Mouse (Mus musculus) limb, embryonic 10.5 days (tissue): ENCODE data around the gene Kalrn. TPM values are rescaled to one million over a fixed set of nuclear protein-coding genes. Genes with fewer than 3 reads are reported as not detected.
A peak's percentile ranks its signal among the peaks of the same experiment; 100 is the strongest.

Experiments
- DNase-seq: peaks from one replicate; pipeline ENCODE4 v3.0.0-alpha.2; 2017; ENCODE audit warnings: low spot score
- H3K27ac ChIP-seq: fragments of 300-500 bp; sonication (generic); 2 replicates; pipeline ENCODE4 v1.5.1; 2016; ENCODE audit warnings: mild to moderate bottlenecking
- H3K27me3 ChIP-seq: fragments of 300-500 bp; sonication (generic); 2 replicates; pipeline ENCODE4 v1.6.1; 2016; ENCODE audit warnings: low read depth, mild to moderate bottlenecking; ENCODE audit not compliant: poor library complexity, severe bottlenecking
- H3K36me3 ChIP-seq: fragments of 300-500 bp; sonication (generic); 2 replicates; pipeline ENCODE4 v1.6.1; 2016; ENCODE audit warnings: mild to moderate bottlenecking, moderate library complexity
- H3K4me1 ChIP-seq: fragments of 300-500 bp; sonication (generic); 2 replicates; pipeline ENCODE4 v1.6.1; 2016
- H3K4me3 ChIP-seq: fragments of 300-500 bp; sonication (generic); 2 replicates; pipeline ENCODE4 v1.5.1; 2016; ENCODE audit warnings: mild to moderate bottlenecking, moderate library complexity
- H3K9me3 ChIP-seq: fragments of 300-500 bp; sonication (generic); replicated peaks from 2 replicates; pipeline ENCODE4 v1.6.1; 2016; ENCODE audit warnings: mild to moderate bottlenecking
- WGBS: fragments of 180-500 bp; shearing (Covaris S2); methylation state at CpG from one replicate; pipeline ENCODE4 v1.1.7; 2016; 5-methylcytosine and 5-hydroxymethylcytosine counted together
- polyA plus RNA-seq: library from polyadenylated mRNA; unstranded; fragments of >200 nt; fragmentation: Nextera tagmentation; extraction: Ambion mirVana; gene quantifications from 2 replicates; pipeline ENCODE4 v1.2.1, GENCODE M21; 2016

The Kalrn gene
- polyA plus RNA-seq, 1 experiment from 2014 or later: 8.3 TPM

DNA sequence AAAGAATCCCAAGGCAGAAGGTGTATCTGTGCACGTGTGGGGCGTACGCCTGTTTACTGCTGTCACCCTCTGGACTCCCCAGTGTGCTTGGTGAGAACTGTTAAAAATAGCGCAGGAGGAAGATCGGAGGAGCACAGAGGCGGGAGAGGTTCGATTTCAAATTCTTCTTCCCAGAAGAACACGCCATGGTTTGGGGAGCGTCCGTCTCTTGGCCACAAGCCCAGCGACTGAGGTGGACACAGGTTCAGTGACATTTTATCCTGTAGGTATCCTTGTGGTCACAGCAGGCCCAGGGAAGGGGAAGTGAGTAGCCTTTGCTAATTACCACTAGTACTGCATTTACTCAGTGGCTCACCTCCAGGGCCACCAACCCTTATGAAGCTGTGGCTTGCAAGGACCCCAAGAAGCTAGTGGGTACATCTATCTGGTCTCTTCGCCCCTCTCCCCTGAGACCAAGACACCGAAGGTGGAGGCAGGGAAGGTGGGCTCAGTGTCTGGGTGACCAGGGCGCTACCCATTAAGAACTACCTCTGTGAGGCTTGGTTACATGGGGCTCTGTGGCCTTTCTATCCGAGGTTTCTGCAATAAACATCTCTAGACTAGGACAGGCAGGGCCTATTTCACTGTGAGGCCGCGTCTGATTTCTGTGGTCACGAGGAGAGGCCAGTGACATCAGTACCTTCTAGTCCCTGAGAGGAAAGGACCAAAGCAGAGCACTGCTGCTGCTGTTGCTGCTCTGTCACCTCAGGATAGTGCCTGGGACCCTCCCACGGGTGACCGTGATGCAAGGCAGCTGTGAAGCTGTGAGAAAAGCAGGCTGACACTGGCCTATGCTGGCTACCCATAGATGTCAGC is 561.1 kb downstream of the Kalrn start:
- 93% methylated on average over 20 of the region's 20 CpGs for WGBS
- H3K36me3 ChIP-seq: peaks cover 63% of the 10 kb centered on the region

DNA sequence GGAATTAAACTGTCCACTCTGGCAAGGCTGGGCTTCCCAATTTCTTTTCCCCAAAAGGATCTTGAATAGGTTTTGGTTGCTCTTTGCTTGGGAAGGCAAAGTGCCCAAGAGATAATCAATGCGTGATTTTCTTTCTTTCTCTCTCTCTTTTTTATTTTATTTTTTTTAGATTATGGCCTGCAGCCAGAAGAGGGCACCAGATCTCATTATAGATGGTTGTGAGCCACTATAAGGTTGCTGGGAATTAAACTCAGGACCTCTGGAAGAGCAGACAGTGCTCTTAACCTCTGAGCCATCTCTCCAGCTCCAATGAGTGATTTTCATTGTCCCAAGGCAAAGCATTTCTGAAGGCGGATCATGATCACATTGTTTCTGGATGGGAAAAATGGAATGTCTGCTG is 563.8 kb downstream of the Kalrn start:
- Histone ChIP-seq H3K27me3 (no peaks in the 10 kb centered on the region), H3K4me3 (no peak overlapping the region), H3K4me1 (0 out of 2 replicates have a peak, but pooled peaks cover 4% of the 10 kb centered on the region), H3K36me3 (peaks cover 38% of the 10 kb centered on the region), H3K27ac (no peak overlapping the region), H3K9me3 (no peaks in the 10 kb centered on the region)
- WGBS: 94% methylated on average over 2 of the region's 2 CpGs
- DNase-seq: no peak

More for the DNA sequence above, 561.1 kb downstream of the Kalrn start:
- Histone ChIP-seq H3K9me3 (no peaks in the 10 kb centered on the region), H3K4me3 (no peak overlapping the region), H3K27me3 (no peaks in the 10 kb centered on the region), H3K27ac (no peak overlapping the region), H3K4me1 (0 out of 2 replicates have a peak, but pooled peaks cover 5% of the 10 kb centered on the region)
- no peak for DNase-seq

GRCm38 (mm10) chr16:34005986-34006385 is 567.3 kb downstream of the Kalrn start:
- no peaks in the 10 kb centered on the region for H3K27me3 ChIP-seq
- DNase-seq: no peak
- WGBS: 94% methylated on average over 3 of the region's 3 CpGs
- peaks cover 14% of the 10 kb centered on the region for H3K36me3 ChIP-seq
- no peaks in the 10 kb centered on the region for H3K9me3 ChIP-seq
- H3K4me3 ChIP-seq: no peak overlapping the region
- H3K4me1 ChIP-seq: no peaks in the 10 kb centered on the region
- no peak overlapping the region for H3K27ac ChIP-seq

DNA sequence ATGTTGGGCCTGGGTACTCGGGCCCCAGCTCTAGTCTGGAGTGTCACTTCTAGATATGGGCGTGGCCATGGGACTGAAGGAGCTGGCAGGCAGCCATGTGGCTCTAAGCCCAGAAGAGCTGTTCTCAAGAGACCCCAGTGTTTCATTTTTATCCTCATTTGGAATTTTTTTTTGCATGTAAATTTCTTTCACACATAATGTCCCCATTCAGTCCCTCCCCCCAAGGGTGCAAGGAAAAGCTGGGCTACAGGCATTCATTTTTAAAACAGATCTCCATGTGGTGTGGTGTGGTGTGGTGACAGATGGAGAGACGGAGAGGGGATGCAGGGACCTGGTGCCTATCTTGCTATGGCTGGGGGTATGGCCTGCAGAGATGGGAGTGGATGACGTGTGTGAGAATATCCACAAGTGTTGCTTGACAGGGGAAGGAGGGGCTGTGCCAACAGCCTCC is 569.2 kb downstream of the Kalrn start:
- WGBS: 70% methylated on average over 4 of the region's 4 CpGs
- DNase-seq: no peak

GRCm38 (mm10) chr16:34003566-34004127 is 569.7 kb downstream of the Kalrn start:
- Histone ChIP-seq H3K27me3 (no peaks in the 10 kb centered on the region), H3K36me3 (no peaks in the 10 kb centered on the region), H3K9me3 (no peaks in the 10 kb centered on the region), H3K4me3 (no peak overlapping the region), H3K4me1 (no peaks in the 10 kb centered on the region), H3K27ac (no peak overlapping the region)
- no peak for DNase-seq
- 85% methylated on average over 10 of the region's 10 CpGs for WGBS

More for the DNA sequence above, 569.2 kb downstream of the Kalrn start:
- Histone ChIP-seq H3K36me3 (no peaks in the 10 kb centered on the region), H3K4me3 (no peak overlapping the region), H3K27ac (no peak overlapping the region), H3K4me1 (no peaks in the 10 kb centered on the region), H3K9me3 (no peaks in the 10 kb centered on the region), H3K27me3 (no peaks in the 10 kb centered on the region)

DNA sequence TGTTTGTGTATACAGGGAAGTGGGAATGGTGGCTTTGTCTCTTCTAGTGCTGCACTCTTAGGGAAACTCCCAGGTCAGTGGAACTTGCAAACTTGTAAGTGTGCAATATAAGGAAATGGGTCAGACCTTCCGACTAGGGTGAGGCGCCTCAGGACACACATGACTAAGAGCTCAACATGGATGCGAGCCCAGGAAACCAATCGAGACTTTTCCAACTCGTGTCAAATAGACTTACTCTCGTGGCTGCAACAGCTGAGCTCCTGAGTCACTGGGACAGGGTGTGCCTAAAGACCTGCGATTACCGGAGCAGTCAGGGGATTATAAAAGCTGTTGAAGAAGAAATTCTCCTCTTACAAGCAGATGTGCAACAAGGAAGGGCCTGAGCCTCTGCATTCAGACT is 572.6 kb downstream of the Kalrn start:
- Histone ChIP-seq H3K4me1 (no peaks in the 10 kb centered on the region), H3K36me3 (no peaks in the 10 kb centered on the region), H3K4me3 (no peak overlapping the region), H3K9me3 (no peaks in the 10 kb centered on the region), H3K27ac (no peak overlapping the region), H3K27me3 (no peaks in the 10 kb centered on the region)
- 82% methylated on average over 8 of the region's 8 CpGs for WGBS
- DNase-seq: no peak

DNA sequence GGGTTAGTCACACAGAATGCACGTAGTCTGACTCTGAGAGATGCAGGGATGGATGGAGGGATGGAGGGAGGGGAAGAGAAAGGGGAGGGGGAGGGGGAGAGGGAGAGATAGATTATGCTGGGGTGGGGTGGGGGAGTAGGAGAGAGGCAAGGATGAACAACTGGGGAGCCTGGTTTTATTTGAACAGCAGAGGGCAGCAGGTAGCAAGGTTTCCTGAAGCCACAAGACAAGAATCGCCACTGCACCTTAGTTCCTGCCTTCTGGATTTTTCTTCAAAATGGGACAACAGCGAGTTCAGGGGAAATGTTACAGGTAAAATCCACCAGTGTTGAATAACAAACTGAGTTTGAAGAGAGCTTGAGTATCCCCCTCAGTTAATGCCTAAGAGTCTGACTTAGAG is 573.9 kb downstream of the Kalrn start:
- no peaks in the 10 kb centered on the region for H3K27me3 ChIP-seq
- H3K36me3 ChIP-seq: no peaks in the 10 kb centered on the region
- peak; percentile 55 for DNase-seq
- H3K9me3 ChIP-seq: no peaks in the 10 kb centered on the region
- no peak overlapping the region for H3K4me3 ChIP-seq
- no peak overlapping the region for H3K27ac ChIP-seq
- 37% methylated on average over 3 of the region's 3 CpGs for WGBS
- H3K4me1 ChIP-seq: no peaks in the 10 kb centered on the region

DNA sequence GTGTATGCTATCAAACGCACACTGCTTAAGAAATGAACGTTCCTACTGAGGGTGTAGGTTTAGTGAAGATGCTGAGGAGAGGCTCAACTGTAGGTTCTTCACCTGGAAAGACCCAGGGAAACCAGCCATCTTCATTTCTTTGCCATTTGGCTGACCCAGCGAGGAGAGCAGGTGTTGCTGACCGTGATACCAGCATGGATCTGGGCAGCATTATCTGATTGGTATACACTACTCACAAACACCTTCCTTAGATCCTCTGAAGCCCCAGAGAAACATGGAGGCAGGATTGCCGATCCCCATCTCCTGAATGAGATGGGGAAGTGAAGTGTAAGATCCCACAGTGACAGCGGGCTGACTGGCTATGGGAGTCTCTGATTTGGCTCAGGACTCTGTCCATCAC is 575.3 kb downstream of the Kalrn start:
- WGBS: 81% methylated on average over 6 of the region's 6 CpGs
- H3K9me3 ChIP-seq: no peaks in the 10 kb centered on the region
- no peaks in the 10 kb centered on the region for H3K36me3 ChIP-seq
- no peaks in the 10 kb centered on the region for H3K27me3 ChIP-seq
- H3K4me1 ChIP-seq: no peaks in the 10 kb centered on the region
- H3K27ac ChIP-seq: no peak overlapping the region
- no peak for DNase-seq
- no peak overlapping the region for H3K4me3 ChIP-seq

DNA sequence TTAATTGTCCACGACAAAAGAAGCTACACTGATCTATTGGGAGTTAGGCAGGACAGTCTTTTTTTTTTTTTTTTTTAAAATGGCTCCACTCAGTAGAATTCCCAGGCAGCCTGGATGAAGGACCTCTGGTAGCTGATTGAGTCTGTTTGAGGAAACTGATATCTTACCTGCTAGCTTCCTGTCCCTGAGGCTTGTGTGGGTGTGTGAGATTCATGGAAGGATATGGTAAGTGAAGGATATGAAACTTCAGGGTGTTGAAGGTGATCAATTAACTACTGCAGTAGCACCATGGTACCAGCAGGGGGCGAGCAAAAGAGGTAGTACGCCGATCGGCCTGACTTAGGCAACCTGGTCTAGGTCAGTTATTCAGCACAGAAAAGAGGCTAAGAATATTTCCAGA is 577.3 kb downstream of the Kalrn start:
- H3K27me3 ChIP-seq: no peaks in the 10 kb centered on the region
- H3K4me1 ChIP-seq: no peaks in the 10 kb centered on the region
- DNase-seq: peak; percentile 72
- 14% methylated on average over 5 of the region's 5 CpGs for WGBS
- no peak overlapping the region for H3K27ac ChIP-seq
- H3K9me3 ChIP-seq: no peaks in the 10 kb centered on the region
- no peaks in the 10 kb centered on the region for H3K36me3 ChIP-seq
- no peak overlapping the region for H3K4me3 ChIP-seq

DNA sequence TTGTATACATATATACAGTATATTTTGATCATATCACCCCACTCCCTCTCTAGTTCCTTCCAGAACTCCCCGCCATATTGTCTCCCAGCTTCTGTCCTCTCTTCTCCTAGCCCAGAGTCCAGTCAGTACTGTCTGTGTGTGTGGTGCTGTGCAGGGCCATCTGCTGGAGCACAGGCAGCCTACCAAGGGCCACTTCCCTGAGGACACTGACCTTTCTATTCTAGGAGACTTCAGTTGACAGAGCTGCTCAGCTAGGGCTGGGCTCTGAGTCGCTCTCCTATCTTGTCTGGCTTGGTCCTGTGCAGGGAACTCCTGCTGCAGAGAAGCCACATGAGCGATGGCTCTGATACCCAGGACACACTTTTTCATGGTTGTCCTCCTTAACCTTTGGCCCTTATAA is 577.8 kb downstream of the Kalrn start:
- no peaks in the 10 kb centered on the region for H3K27me3 ChIP-seq
- H3K36me3 ChIP-seq: no peaks in the 10 kb centered on the region
- H3K4me1 ChIP-seq: no peaks in the 10 kb centered on the region
- no peak overlapping the region for H3K27ac ChIP-seq
- H3K4me3 ChIP-seq: no peak overlapping the region
- H3K9me3 ChIP-seq: no peaks in the 10 kb centered on the region
- DNase-seq: no peak
- 78% methylated on average over 3 of the region's 3 CpGs for WGBS

- Histone ChIP-seq H3K27ac (no peak overlapping the region), H3K36me3 (no peaks in the 10 kb centered on the region)
- WGBS: 88% methylated on average over 6 of the region's 6 CpGs
Measured at GRCm38 (mm10) chr16:33994321-33994720, 579.0 kb downstream of the Kalrn start.

DNA sequence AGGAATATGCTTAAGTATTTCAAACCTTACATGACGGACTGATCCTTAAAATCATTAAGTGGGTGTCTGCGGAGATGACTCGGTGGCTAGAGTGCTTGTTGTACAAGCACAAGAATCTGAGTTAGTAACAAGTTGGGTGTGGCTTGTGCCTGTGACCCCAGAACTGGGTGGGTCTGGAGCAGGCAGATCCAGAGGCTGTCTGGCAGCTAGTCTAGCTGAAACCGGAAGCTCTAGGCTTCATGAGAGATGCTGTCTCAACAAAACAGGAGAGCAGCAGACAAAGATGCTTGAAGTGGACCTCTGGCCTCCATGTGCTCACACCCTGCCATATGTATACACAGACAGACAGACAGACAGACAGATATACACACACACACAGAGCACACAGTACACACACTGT is 582.6 kb downstream of the Kalrn start:
- no peaks in the 10 kb centered on the region for H3K27me3 ChIP-seq
- no peak overlapping the region for H3K4me3 ChIP-seq
- no peaks in the 10 kb centered on the region for H3K36me3 ChIP-seq
- H3K9me3 ChIP-seq: no peaks in the 10 kb centered on the region
- peaks cover 2% of the 10 kb centered on the region; the same call in 1 of the 2 replicates for H3K4me1 ChIP-seq
- no peak overlapping the region for H3K27ac ChIP-seq
- WGBS: 86% methylated on average over 4 of the region's 4 CpGs
- DNase-seq: no peak

More at GRCm38 (mm10) chr16:33994321-33994720, 579.0 kb downstream of the Kalrn start:
- no peak for DNase-seq
- no peaks in the 10 kb centered on the region for H3K9me3 ChIP-seq
- H3K27me3 ChIP-seq: no peaks in the 10 kb centered on the region
- no peak overlapping the region for H3K4me3 ChIP-seq
- H3K4me1 ChIP-seq: no peaks in the 10 kb centered on the region

DNA sequence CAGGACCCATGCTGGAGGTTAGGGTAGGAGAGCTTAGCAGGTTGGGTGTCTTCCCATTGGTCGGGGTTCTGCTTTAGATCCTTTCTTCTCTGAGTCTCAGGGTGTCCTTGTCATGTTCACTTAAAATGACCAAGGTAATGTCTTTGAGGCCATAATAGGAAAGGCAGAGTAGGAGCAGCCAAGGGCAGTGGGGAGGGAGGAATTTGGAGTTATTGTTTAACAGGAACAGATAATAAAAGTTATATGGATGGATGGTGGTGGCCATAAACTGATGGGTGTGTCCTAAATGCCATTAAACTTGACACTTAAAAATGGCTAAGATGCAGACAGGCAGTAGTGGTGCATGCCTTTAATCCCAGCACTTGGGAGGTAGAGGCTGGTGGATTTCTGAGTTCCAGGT is 584.2 kb downstream of the Kalrn start:
- no peak overlapping the region for H3K27ac ChIP-seq
- WGBS: 90% methylated on average over 1 of the region's 1 CpGs

More for the DNA sequence above, 584.2 kb downstream of the Kalrn start:
- DNase-seq: no peak
- Histone ChIP-seq H3K27me3 (no peaks in the 10 kb centered on the region), H3K4me3 (no peak overlapping the region), H3K36me3 (no peaks in the 10 kb centered on the region), H3K4me1 (peaks cover 2% of the 10 kb centered on the region; the same call in 1 of the 2 replicates), H3K9me3 (no peaks in the 10 kb centered on the region)
